26 mouse cellular contexts compared by ENCODE assay signal in genomic region chr1:14567006-14567405, GRCm38 (mm10).
DNase-seq lines count a peak whose midpoint lies in the region; ATAC-seq lines count a peak whose summit lies in the region.
"Had no signal": no experiment of that assay in that cellular context is flagged by ENCODE, and none has a peak within 500 bp of the region (broad histone marks: within the 10 kb centered on the region; RNA-seq: fewer than 3 reads in every experiment).

No protein-coding gene starts in this region.

- no peak for ATAC-seq in embryonic facial prominence, embryonic 11.5 days (replicated peaks; ENCODE audit: insufficient number of reproducible peaks, low FRiP score, low TSS enrichment, low read depth)
- ATAC-seq in intestine, embryonic 16.5 days, result no peak
- ATAC-seq: CD4-positive, CD25-positive, alpha-beta regulatory T cell, adult 4 months; forebrain, embryonic 15.5 days; hindbrain, postnatal 0 days had no signal

- H3K27ac ChIP-seq in embryonic facial prominence, embryonic 10.5 days (replicated peaks), result peak overlapping the region; percentile 19; the same call in 1 of the 2 replicates
- no peak overlapping the region for H3K27ac ChIP-seq in embryonic facial prominence, embryonic 11.5 days (replicated peaks; ENCODE audit: low read depth, low read length)
- H3K27ac ChIP-seq in limb, embryonic 10.5 days, result no peak overlapping the region
- no peak overlapping the region for H3K27ac ChIP-seq in intestine, embryonic 16.5 days (ENCODE audit: low read length)
- H3K27ac ChIP-seq: embryonic facial prominence, embryonic 13.5 days; forebrain, embryonic 12.5 days; forebrain, embryonic 15.5 days; heart, adult 2 months; heart, embryonic 10.5 days; heart, embryonic 13.5 days; hindbrain, embryonic 14.5 days; hindbrain, postnatal 0 days had no signal

- peak; percentile 28 for DNase-seq in embryonic facial prominence, embryonic 10.5 days (ENCODE audit: low spot score)
- peak; percentile 58 for DNase-seq in embryonic facial prominence, embryonic 11.5 days (ENCODE audit: low spot score)
- peak; percentile 33 for DNase-seq in limb, embryonic 10.5 days (ENCODE audit: low spot score)
- no peak for DNase-seq in spleen, adult 12 weeks (ENCODE audit: low spot score)
- DNase-seq in kidney, postnatal 10 days, result no peak
- DNase-seq: adrenal gland, adult 2 months; adrenal gland, postnatal 25 days; cerebellum, adult 11-12 months; cerebellum, adult 8-10 months; cerebellum, postnatal 10 days; cerebellum, postnatal 36 days; gastrocnemius, postnatal 10 days; gastrocnemius, postnatal 36 days; heart, adult 2 months; heart, postnatal 14 days; heart, postnatal 4 days had no signal

- H3K4me1 ChIP-seq in embryonic facial prominence, embryonic 10.5 days, result peaks cover 40% of the 10 kb centered on the region
- H3K4me1 ChIP-seq in embryonic facial prominence, embryonic 11.5 days (ENCODE audit: control insufficient read depth, insufficient read depth, low read length), result no peaks in the 10 kb centered on the region
- H3K4me1 ChIP-seq in limb, embryonic 10.5 days, result peaks cover 15% of the 10 kb centered on the region
- no peaks in the 10 kb centered on the region; the same call in 1 of the 2 replicates for H3K4me1 ChIP-seq in intestine, embryonic 16.5 days (ENCODE audit: control insufficient read depth, insufficient read depth, low read length)
- H3K4me1 ChIP-seq: forebrain, embryonic 12.5 days; forebrain, embryonic 15.5 days; heart, embryonic 10.5 days; heart, embryonic 13.5 days had no signal

- 48% methylated on average over 4 of the region's 4 CpGs for WGBS in embryonic facial prominence, embryonic 10.5 days
- 27% methylated on average over 4 of the region's 4 CpGs for WGBS in embryonic facial prominence, embryonic 11.5 days
- WGBS in limb, embryonic 10.5 days, result 20% methylated on average over 4 of the region's 4 CpGs
- 67% methylated on average over 4 of the region's 4 CpGs for WGBS in intestine, embryonic 16.5 days

- no peak overlapping the region for H3K4me2 ChIP-seq in embryonic facial prominence, embryonic 11.5 days (ENCODE audit: low read depth, low read length)
- H3K4me2 ChIP-seq in intestine, embryonic 16.5 days (ENCODE audit: low read depth, low read length), result no peak overlapping the region
- H3K4me2 ChIP-seq: embryonic facial prominence, embryonic 13.5 days; forebrain, embryonic 12.5 days; forebrain, embryonic 15.5 days; heart, embryonic 13.5 days; hindbrain, embryonic 14.5 days had no signal

- no peaks in the 10 kb centered on the region for H3K9me3 ChIP-seq in embryonic facial prominence, embryonic 10.5 days
- H3K9me3 ChIP-seq in embryonic facial prominence, embryonic 11.5 days (replicated peaks; ENCODE audit: control insufficient read depth, low read length), result no peaks in the 10 kb centered on the region
- no peaks in the 10 kb centered on the region for H3K9me3 ChIP-seq in limb, embryonic 10.5 days (replicated peaks)
- no peaks in the 10 kb centered on the region for H3K9me3 ChIP-seq in intestine, embryonic 16.5 days (ENCODE audit: control insufficient read depth, low read length)
- H3K9me3 ChIP-seq: embryonic facial prominence, embryonic 13.5 days; forebrain, embryonic 12.5 days; forebrain, embryonic 15.5 days; heart, embryonic 10.5 days; heart, embryonic 13.5 days had no signal

- no peak overlapping the region for H3K4me3 ChIP-seq in embryonic facial prominence, embryonic 10.5 days
- no peak overlapping the region for H3K4me3 ChIP-seq in embryonic facial prominence, embryonic 11.5 days (ENCODE audit: low read depth, low read length)
- no peak overlapping the region for H3K4me3 ChIP-seq in limb, embryonic 10.5 days
- H3K4me3 ChIP-seq in intestine, embryonic 16.5 days (ENCODE audit: low read length), result no peak overlapping the region
- H3K4me3 ChIP-seq: embryonic facial prominence, embryonic 13.5 days; erythroblast, embryonic 14.5 days; forebrain, embryonic 12.5 days; forebrain, embryonic 15.5 days; heart, adult 2 months; heart, embryonic 10.5 days; heart, embryonic 13.5 days had no signal

- H3K36me3 ChIP-seq in embryonic facial prominence, embryonic 10.5 days (replicated peaks), result no peaks in the 10 kb centered on the region
- H3K36me3 ChIP-seq in embryonic facial prominence, embryonic 11.5 days (replicated peaks; ENCODE audit: control insufficient read depth, insufficient read depth, low read depth, low read length), result no peaks in the 10 kb centered on the region
- no peaks in the 10 kb centered on the region for H3K36me3 ChIP-seq in limb, embryonic 10.5 days
- H3K36me3 ChIP-seq in intestine, embryonic 16.5 days (ENCODE audit: control insufficient read depth, insufficient read depth, low read length), result no peaks in the 10 kb centered on the region
- H3K36me3 ChIP-seq: embryonic facial prominence, embryonic 13.5 days; forebrain, embryonic 12.5 days; forebrain, embryonic 15.5 days; heart, embryonic 10.5 days; heart, embryonic 13.5 days had no signal

- H3K27me3 ChIP-seq in embryonic facial prominence, embryonic 10.5 days (replicated peaks; ENCODE audit: low read depth, poor library complexity, severe bottlenecking), result no peaks in the 10 kb centered on the region
- no peaks in the 10 kb centered on the region for H3K27me3 ChIP-seq in embryonic facial prominence, embryonic 11.5 days (ENCODE audit: control insufficient read depth, insufficient read depth, low read length)
- peaks cover 75% of the 10 kb centered on the region for H3K27me3 ChIP-seq in limb, embryonic 10.5 days (ENCODE audit: low read depth, poor library complexity, severe bottlenecking)
- no peaks in the 10 kb centered on the region for H3K27me3 ChIP-seq in intestine, embryonic 16.5 days (replicated peaks; ENCODE audit: control insufficient read depth, insufficient read depth, low read length)
- H3K27me3 ChIP-seq: embryonic facial prominence, embryonic 13.5 days; forebrain, embryonic 12.5 days; forebrain, embryonic 15.5 days; heart, embryonic 13.5 days had no signal

- H3K9ac ChIP-seq in embryonic facial prominence, embryonic 11.5 days (replicated peaks; ENCODE audit: low read length), result no peak overlapping the region
- H3K9ac ChIP-seq in intestine, embryonic 16.5 days (ENCODE audit: low read depth, low read length), result no peak overlapping the region
- H3K9ac ChIP-seq: embryonic facial prominence, embryonic 13.5 days; forebrain, embryonic 12.5 days; forebrain, embryonic 15.5 days; heart, embryonic 13.5 days; hindbrain, embryonic 14.5 days had no signal

Comparison
In these comparisons a context has a peak if more than half of its experiments do, and no peak if none do; other contexts are left out.
1. DNase-seq: peak in embryonic facial prominence, embryonic 10.5 days (single experiment), embryonic facial prominence, embryonic 11.5 days (single experiment) and limb, embryonic 10.5 days (single experiment); none in spleen, adult 12 weeks (single experiment) and kidney, postnatal 10 days (single experiment).